Comparison of ENCODE assay signal across 8 mouse cellular contexts in genomic region chr14:51088166-51088969, GRCm38 (mm10). TPM values are rescaled to one million over a fixed set of nuclear protein-coding genes. Genes with fewer than 3 reads are reported as not detected.
DNase-seq lines count a peak whose midpoint lies in the region; ATAC-seq and TF ChIP-seq lines count a peak whose summit lies in the region.

No protein-coding gene starts in this region.

- no peaks in the 10 kb centered on the region for H3K9me3 ChIP-seq in CH12.LX (replicated peaks; ENCODE audit: low read length)
- no peaks in the 10 kb centered on the region for H3K9me3 ChIP-seq in heart, embryonic 15.5 days (replicated peaks)
- no peaks in the 10 kb centered on the region for H3K9me3 ChIP-seq in liver, embryonic 12.5 days (replicated peaks)
- no peaks in the 10 kb centered on the region for H3K9me3 ChIP-seq in stomach, embryonic 14.5 days (ENCODE audit: control insufficient read depth, low read depth, low read length)

- no peak for TF ChIP-seq CTCF in CH12.LX (conservative IDR thresholded peaks at IDR 0.05 in 1 of 2, IDR thresholded peaks at IDR 0.05 in 1 of 2; ENCODE audit: low read depth in 2 of 2, low read length in 2 of 2)

- peak overlapping the region; percentile 93 for H3K4me2 ChIP-seq in CH12.LX (ENCODE audit: insufficient read depth, low read depth, poor library complexity, severe bottlenecking)
- peak overlapping the region; percentile 88 for H3K4me2 ChIP-seq in heart, embryonic 15.5 days
- H3K4me2 ChIP-seq in liver, embryonic 12.5 days: peak overlapping the region; percentile 95
- peak overlapping the region; percentile 63 for H3K4me2 ChIP-seq in stomach, embryonic 14.5 days (replicated peaks; ENCODE audit: low read depth, low read length)

- no peaks in the 10 kb centered on the region for H3K36me3 ChIP-seq in CH12.LX (replicated peaks in 1 of 2; ENCODE audit: control insufficient read depth in 1 of 2, insufficient read depth in 1 of 2, low read length in 1 of 2)
- H3K36me3 ChIP-seq in heart, embryonic 15.5 days: no peaks in the 10 kb centered on the region
- no peaks in the 10 kb centered on the region for H3K36me3 ChIP-seq in liver, embryonic 12.5 days
- no peaks in the 10 kb centered on the region for H3K36me3 ChIP-seq in stomach, embryonic 14.5 days (ENCODE audit: control insufficient read depth, insufficient read depth, low read length)

- TF ChIP-seq POLR2A in CH12.LX (IDR thresholded peaks at IDR 0.05; ENCODE audit: low read depth, low read length): no peak

- peaks cover 0 to 28% of the 10 kb centered on the region in 2 experiments; a peak in 2 of 4 replicates for H3K4me1 ChIP-seq in CH12.LX (ENCODE audit: control insufficient read depth in 1 of 2, insufficient read depth in 2 of 2)
- H3K4me1 ChIP-seq in brown adipose tissue, adult 24 weeks (ENCODE audit: control insufficient read depth, insufficient read depth, insufficient read length, low read length): no peaks in the 10 kb centered on the region
- peaks cover 20% of the 10 kb centered on the region for H3K4me1 ChIP-seq in heart, embryonic 15.5 days (replicated peaks)
- peaks cover 72% of the 10 kb centered on the region for H3K4me1 ChIP-seq in liver, embryonic 12.5 days
- H3K4me1 ChIP-seq in stomach, embryonic 14.5 days (ENCODE audit: control insufficient read depth, insufficient read depth, low read length): 0 out of 2 replicates have a peak, but pooled peaks cover 5% of the 10 kb centered on the region

- WGBS in heart, embryonic 15.5 days: under 1% methylated on average over 23 of the region's 23 CpGs
- WGBS in liver, embryonic 12.5 days (ENCODE audit: insufficient replicate concordance): under 1% methylated on average over 23 of the region's 23 CpGs
- WGBS in stomach, embryonic 14.5 days: 1% methylated on average over 23 of the region's 23 CpGs

- no peak for TF ChIP-seq EP300 in CH12.LX (IDR thresholded peaks at IDR 0.05; ENCODE audit: low read length)

- in situ Hi-C loops in CH12.LX (cut with MboI; ENCODE audit: low pct_ligation_motif_present, low pct_unique_long_range_greater_than_20kb, low sequenced_read_pairs): no loop called here

- peak overlapping the region; percentile 66 to 90 (median 88) for H3K4me3 ChIP-seq in CH12.LX (replicated peaks in 1 of 3; ENCODE audit: low read depth in 2 of 3, low read length in 2 of 3, poor library complexity in 1 of 3)
- peak overlapping the region; percentile 74 for H3K4me3 ChIP-seq in brown adipose tissue, adult 24 weeks (ENCODE audit: insufficient read depth, low read depth, low read length)
- peak overlapping the region; percentile 89 for H3K4me3 ChIP-seq in heart, embryonic 15.5 days
- peak overlapping the region; percentile 79 for H3K4me3 ChIP-seq in liver, embryonic 12.5 days
- H3K4me3 ChIP-seq in stomach, embryonic 14.5 days (ENCODE audit: low read depth, low read length): peak overlapping the region; percentile 52

- no peaks in the 10 kb centered on the region for H3K79me2 ChIP-seq in CH12.LX (replicated peaks; ENCODE audit: control insufficient read depth, extremely low read depth, insufficient read depth, poor library complexity, severe bottlenecking)

- H3K27me3 ChIP-seq in CH12.LX (replicated peaks): peaks cover 2% of the 10 kb centered on the region
- H3K27me3 ChIP-seq in heart, embryonic 15.5 days: no peaks in the 10 kb centered on the region
- H3K27me3 ChIP-seq in liver, embryonic 12.5 days (replicated peaks): peaks cover 17% of the 10 kb centered on the region
- H3K27me3 ChIP-seq in stomach, embryonic 14.5 days (ENCODE audit: control insufficient read depth, insufficient read depth, low read length): no peaks in the 10 kb centered on the region

- TF ChIP-seq RAD21 in CH12.LX (IDR thresholded peaks at IDR 0.05; ENCODE audit: low read depth, low read length): no peak

- DNase-seq in CH12.LX (ENCODE audit: extremely low read depth): peak; percentile 91
- peak; percentile 89 for DNase-seq in kidney, postnatal 14 days
- DNase-seq in naive thymus-derived CD4-positive, alpha-beta T cell, adult 2 months (ENCODE audit: low read depth): peak; percentile 86

- dilution Hi-C loops in CH12.LX (cut with MboI; ENCODE audit: extremely low pct_ligation_motif_present, extremely low pct_unique_long_range_greater_than_20kb, low sequenced_read_pairs): no loop called here

- H3K27ac ChIP-seq in CH12.LX (ENCODE audit: insufficient read depth, low read depth): peak overlapping the region; percentile 62
- H3K27ac ChIP-seq in brown adipose tissue, adult 24 weeks (replicated peaks; ENCODE audit: low read depth, low read length): peak overlapping the region; percentile 35
- peak overlapping the region; percentile 87 for H3K27ac ChIP-seq in heart, embryonic 15.5 days
- H3K27ac ChIP-seq in liver, embryonic 12.5 days: peak overlapping the region; percentile 89
- H3K27ac ChIP-seq in stomach, embryonic 14.5 days (ENCODE audit: low read length): peak overlapping the region; percentile 62

- peak; percentile 46 for ATAC-seq in erythroid progenitor cell, adult 5-6 weeks (replicated peaks; ENCODE audit: low FRiP score, poor library complexity, severe bottlenecking)
- ATAC-seq in heart, embryonic 15.5 days (replicated peaks; ENCODE audit: insufficient number of reproducible peaks, insufficient read depth, low FRiP score, low read depth): 0 out of 2 replicates have a peak, but pooled peaks have one; percentile 11
- ATAC-seq in liver, embryonic 12.5 days: peak; percentile 48
- ATAC-seq in stomach, embryonic 14.5 days (ENCODE audit: insufficient number of reproducible peaks, insufficient read depth, low FRiP score, low read depth): peak; percentile 20; the same call in 1 of the 2 replicates

- peak overlapping the region; percentile 48 for H3K9ac ChIP-seq in CH12.LX (ENCODE audit: insufficient read depth, low read depth)
- H3K9ac ChIP-seq in heart, embryonic 15.5 days: peak overlapping the region; percentile 68
- peak overlapping the region; percentile 75 for H3K9ac ChIP-seq in liver, embryonic 12.5 days
- H3K9ac ChIP-seq in stomach, embryonic 14.5 days (replicated peaks; ENCODE audit: low read depth, low read length): peak overlapping the region; percentile 48

RNA-seq across cellular contexts. Expression of gene Rnase4, which starts 2.5 kb away (rescaled TPM):
- total RNA-seq in CH12.LX (2012; rRNA removed): 0.92 and 1.9 TPM in 2 replicates
- total RNA-seq in CH12.LX (2014; rRNA removed): 1.8 and 2.5 TPM in 2 replicates
- polyA plus RNA-seq in CH12.LX (2012; ENCODE audit: insufficient read length, low read depth): 1.1 and 1.6 TPM in 2 replicates
- polyA plus RNA-seq in brown adipose tissue, adult 24 weeks (2012; ENCODE audit: insufficient read depth, insufficient read length, missing spikeins): 69.1 and 78.8 TPM in 2 replicates
- total RNA-seq in erythroid progenitor cell, adult 5-6 weeks (2015; ENCODE audit: low replicate concordance): 8.0 and 11.5 TPM in 2 replicates
- total RNA-seq in erythroid progenitor cell, adult 5-6 weeks (2017; ENCODE audit: low replicate concordance): 6.4 and 10.3 TPM in 2 replicates
- 26.3 and 31.6 TPM in 2 replicates for polyA plus RNA-seq in heart, embryonic 15.5 days (2015; fragmentation: Nextera tagmentation; extraction: Ambion mirVana)
- 10.0 and 10.4 TPM in 2 replicates for polyA plus RNA-seq in liver, embryonic 12.5 days (2016; fragmentation: Nextera tagmentation; extraction: Ambion mirVana)
- 60.3 and 72.3 TPM in 2 replicates for polyA plus RNA-seq in stomach, embryonic 14.5 days (2014; fragmentation: Nextera tagmentation; extraction: Ambion mirVana)

RNA-seq across cellular contexts. Expression of gene Ang, which starts 2.6 kb away (rescaled TPM):
- total RNA-seq in CH12.LX (2012; rRNA removed): 1.6 and 2.2 TPM in 2 replicates
- total RNA-seq in CH12.LX (2014; rRNA removed): 0.44 and 1.2 TPM in 2 replicates
- 0.97 and 1.2 TPM in 2 replicates for polyA plus RNA-seq in CH12.LX (2012; ENCODE audit: insufficient read length, low read depth)
- 2.1 and 8.7 TPM in 2 replicates for polyA plus RNA-seq in brown adipose tissue, adult 24 weeks (2012; ENCODE audit: insufficient read depth, insufficient read length, missing spikeins)
- total RNA-seq in erythroid progenitor cell, adult 5-6 weeks (2015; ENCODE audit: low replicate concordance): 8.0 and 17.7 TPM in 2 replicates
- total RNA-seq in erythroid progenitor cell, adult 5-6 weeks (2017; ENCODE audit: low replicate concordance): 2.2 TPM in 1 of 2 replicates, not detected in the other
- polyA plus RNA-seq in heart, embryonic 15.5 days (2015; fragmentation: Nextera tagmentation; extraction: Ambion mirVana): 4.1 TPM in 2 replicates
- polyA plus RNA-seq in liver, embryonic 12.5 days (2016; fragmentation: Nextera tagmentation; extraction: Ambion mirVana): 2.6 and 3.5 TPM in 2 replicates
- 11.6 and 16.5 TPM in 2 replicates for polyA plus RNA-seq in stomach, embryonic 14.5 days (2014; fragmentation: Nextera tagmentation; extraction: Ambion mirVana)

RNA-seq across cellular contexts. Expression of gene Olfr750, which starts 14.1 kb away (rescaled TPM):
- total RNA-seq in CH12.LX (2012; rRNA removed): not detected in 2 replicates
- total RNA-seq in CH12.LX (2014; rRNA removed): not detected in 2 replicates
- not detected in 2 replicates for polyA plus RNA-seq in CH12.LX (2012; ENCODE audit: insufficient read length, low read depth)
- not detected in 2 replicates for polyA plus RNA-seq in brown adipose tissue, adult 24 weeks (2012; ENCODE audit: insufficient read depth, insufficient read length, missing spikeins)
- total RNA-seq in erythroid progenitor cell, adult 5-6 weeks (2015; ENCODE audit: low replicate concordance): not detected in 2 replicates
- not detected in 2 replicates for total RNA-seq in erythroid progenitor cell, adult 5-6 weeks (2017; ENCODE audit: low replicate concordance)
- polyA plus RNA-seq in heart, embryonic 15.5 days (2015; fragmentation: Nextera tagmentation; extraction: Ambion mirVana): not detected in 2 replicates
- polyA plus RNA-seq in liver, embryonic 12.5 days (2016; fragmentation: Nextera tagmentation; extraction: Ambion mirVana): not detected in 2 replicates
- not detected in 2 replicates for polyA plus RNA-seq in stomach, embryonic 14.5 days (2014; fragmentation: Nextera tagmentation; extraction: Ambion mirVana)

RNA-seq across cellular contexts. Expression of gene Eddm3b, which starts 25.9 kb away (rescaled TPM):
- total RNA-seq in CH12.LX (2012; rRNA removed): not detected in 2 replicates
- not detected in 2 replicates for total RNA-seq in CH12.LX (2014; rRNA removed)
- not detected in 2 replicates for polyA plus RNA-seq in CH12.LX (2012; ENCODE audit: insufficient read length, low read depth)
- polyA plus RNA-seq in brown adipose tissue, adult 24 weeks (2012; ENCODE audit: insufficient read depth, insufficient read length, missing spikeins): not detected in 2 replicates
- total RNA-seq in erythroid progenitor cell, adult 5-6 weeks (2015; ENCODE audit: low replicate concordance): not detected in 2 replicates
- total RNA-seq in erythroid progenitor cell, adult 5-6 weeks (2017; ENCODE audit: low replicate concordance): not detected in 2 replicates
- polyA plus RNA-seq in heart, embryonic 15.5 days (2015; fragmentation: Nextera tagmentation; extraction: Ambion mirVana): not detected in 2 replicates
- polyA plus RNA-seq in liver, embryonic 12.5 days (2016; fragmentation: Nextera tagmentation; extraction: Ambion mirVana): not detected in 2 replicates
- not detected in 2 replicates for polyA plus RNA-seq in stomach, embryonic 14.5 days (2014; fragmentation: Nextera tagmentation; extraction: Ambion mirVana)

RNA-seq across cellular contexts. Expression of gene Rnase12, which starts 30.9 kb away (rescaled TPM):
- total RNA-seq in CH12.LX (2012; rRNA removed) (0.38 and 0.55 TPM in 2 replicates), CH12.LX (2014; rRNA removed) (not detected in 2 replicates)
- polyA plus RNA-seq in CH12.LX (2012; ENCODE audit: insufficient read length, low read depth): not detected in 2 replicates
- polyA plus RNA-seq in brown adipose tissue, adult 24 weeks (2012; ENCODE audit: insufficient read depth, insufficient read length, missing spikeins): not detected in 2 replicates
- total RNA-seq in erythroid progenitor cell, adult 5-6 weeks (2015; ENCODE audit: low replicate concordance): 7.1 TPM in 1 of 2 replicates, not detected in the other
- 7.3 TPM in 1 of 2 replicates, not detected in the other for total RNA-seq in erythroid progenitor cell, adult 5-6 weeks (2017; ENCODE audit: low replicate concordance)
- polyA plus RNA-seq in heart, embryonic 15.5 days (2015; fragmentation: Nextera tagmentation; extraction: Ambion mirVana): not detected in 2 replicates
- 0.44 and 1.4 TPM in 2 replicates for polyA plus RNA-seq in liver, embryonic 12.5 days (2016; fragmentation: Nextera tagmentation; extraction: Ambion mirVana)
- polyA plus RNA-seq in stomach, embryonic 14.5 days (2014; fragmentation: Nextera tagmentation; extraction: Ambion mirVana): 0.80 TPM in 1 of 2 replicates, not detected in the other

Comparison
In these comparisons a context has a peak if more than half of its experiments do, and no peak if none do; other contexts are left out.
1. Peak in every context shown above with its lines: DNase-seq, ATAC-seq, H3K4me3 ChIP-seq and H3K27ac ChIP-seq.
2. H3K27ac ChIP-seq: peak in every context shown above with its lines; median percentile 89 in liver, embryonic 12.5 days; 87 in heart, embryonic 15.5 days; 62 in CH12.LX; 62 in stomach, embryonic 14.5 days; 35 in brown adipose tissue, adult 24 weeks.